Comparison of ENCODE assay signal across 8 mouse cellular contexts in the genomic region with DNA sequence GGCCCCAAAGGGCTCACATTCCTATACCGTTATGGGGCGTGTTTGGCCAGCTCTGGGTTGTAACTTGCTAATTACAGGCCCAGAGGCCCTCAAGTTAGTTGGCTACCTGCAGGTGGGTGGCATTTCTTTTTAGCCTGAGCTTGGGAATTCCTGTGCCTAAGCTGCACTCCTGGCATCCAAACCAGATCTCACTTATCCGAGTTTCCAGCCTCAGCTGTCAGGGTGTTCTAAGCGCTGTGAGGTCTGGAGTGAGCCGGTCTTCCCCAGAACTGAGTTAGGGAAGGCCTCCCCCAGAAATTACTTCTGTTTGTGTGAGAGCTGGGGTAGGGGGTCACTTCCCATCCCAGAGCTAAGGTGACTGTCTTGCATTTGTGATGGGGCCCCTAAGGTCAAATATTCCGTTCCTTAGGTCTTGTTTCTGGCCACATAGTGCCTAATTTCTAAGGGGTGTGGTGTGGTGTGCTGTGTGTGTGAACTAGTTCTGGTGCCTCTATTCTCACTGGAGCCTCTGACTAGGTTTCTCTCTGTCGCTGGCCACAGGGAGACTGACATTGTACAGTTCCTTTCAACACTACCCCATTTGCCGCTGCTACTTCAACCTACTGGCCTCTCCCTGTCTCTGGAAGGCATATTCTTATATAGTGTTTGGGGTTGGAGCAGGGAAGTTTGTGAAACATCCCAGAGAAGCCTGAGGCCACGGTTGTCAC. TPM values are rescaled to one million over a fixed set of nuclear protein-coding genes. Genes with fewer than 3 reads are reported as not detected.
DNase-seq lines count a peak whose midpoint lies in the region; ATAC-seq lines count a peak whose summit lies in the region.

No protein-coding gene starts in this region.

- H3K9ac ChIP-seq in kidney, embryonic 15.5 days = peak overlapping the region; percentile 95
- H3K9ac ChIP-seq in hindbrain, embryonic 15.5 days = peak overlapping the region; percentile 88
- peak overlapping the region; percentile 90 for H3K9ac ChIP-seq in midbrain, embryonic 16.5 days (ENCODE audit: low read depth, low read length)

- peaks cover 51% of the 10 kb centered on the region for H3K4me1 ChIP-seq in kidney, embryonic 15.5 days
- H3K4me1 ChIP-seq in hindbrain, embryonic 15.5 days (replicated peaks) = peaks cover 38% of the 10 kb centered on the region
- peaks cover 20% of the 10 kb centered on the region for H3K4me1 ChIP-seq in midbrain, embryonic 16.5 days (ENCODE audit: control insufficient read depth, insufficient read depth, low read length)

- no peaks in the 10 kb centered on the region for H3K9me3 ChIP-seq in kidney, embryonic 15.5 days (replicated peaks)
- no peaks in the 10 kb centered on the region for H3K9me3 ChIP-seq in hindbrain, embryonic 15.5 days
- H3K9me3 ChIP-seq in midbrain, embryonic 16.5 days (replicated peaks; ENCODE audit: control insufficient read depth, low read length, poor library complexity, severe bottlenecking) = no peaks in the 10 kb centered on the region

- H3K36me3 ChIP-seq in kidney, embryonic 15.5 days = peaks cover 14% of the 10 kb centered on the region
- peaks cover 13% of the 10 kb centered on the region for H3K36me3 ChIP-seq in hindbrain, embryonic 15.5 days
- H3K36me3 ChIP-seq in midbrain, embryonic 16.5 days (ENCODE audit: control insufficient read depth, insufficient read depth, low read length) = no peaks in the 10 kb centered on the region

- peak overlapping the region; percentile 80 for H3K4me3 ChIP-seq in kidney, embryonic 15.5 days (replicated peaks)
- peak overlapping the region; percentile 71 for H3K4me3 ChIP-seq in hindbrain, embryonic 15.5 days
- peak overlapping the region; percentile 63 for H3K4me3 ChIP-seq in midbrain, embryonic 16.5 days (ENCODE audit: low read depth, low read length)

- peak overlapping the region; percentile 91 for H3K27ac ChIP-seq in kidney, embryonic 15.5 days
- peak overlapping the region; percentile 88 for H3K27ac ChIP-seq in hindbrain, embryonic 15.5 days (replicated peaks)
- peak overlapping the region; percentile 86 for H3K27ac ChIP-seq in midbrain, embryonic 16.5 days (ENCODE audit: low read length)

- H3K27me3 ChIP-seq in kidney, embryonic 15.5 days = no peaks in the 10 kb centered on the region
- H3K27me3 ChIP-seq in hindbrain, embryonic 15.5 days = no peaks in the 10 kb centered on the region
- H3K27me3 ChIP-seq in midbrain, embryonic 16.5 days (ENCODE audit: control insufficient read depth, insufficient read depth, low read depth, low read length) = no peaks in the 10 kb centered on the region

- WGBS in kidney, embryonic 15.5 days = 13% methylated on average over 9 of the region's 9 CpGs
- 13% methylated on average over 9 of the region's 9 CpGs for WGBS in hindbrain, embryonic 15.5 days
- WGBS in midbrain, embryonic 16.5 days = 13% methylated on average over 9 of the region's 9 CpGs

- peak overlapping the region; percentile 87 for H3K4me2 ChIP-seq in kidney, embryonic 15.5 days
- H3K4me2 ChIP-seq in hindbrain, embryonic 15.5 days = peak overlapping the region; percentile 82
- H3K4me2 ChIP-seq in midbrain, embryonic 16.5 days (ENCODE audit: low read length) = peak overlapping the region; percentile 73

- ATAC-seq in kidney, embryonic 15.5 days (replicated peaks; ENCODE audit: low FRiP score) = no peak
- ATAC-seq in hindbrain, embryonic 15.5 days (ENCODE audit: low FRiP score, low read depth) = no peak
- peak; percentile 0; the same call in 1 of the 2 replicates for ATAC-seq in midbrain, embryonic 16.5 days
- no peak for ATAC-seq in activated CD4-positive, CD25-positive, alpha-beta regulatory T cell, adult 4 months

- no peak for DNase-seq in kidney, postnatal 14 days
- peak; percentile 51 for DNase-seq in c-Kit-positive CD71-positive TER-119-negative erythroid progenitor cells, embryonic 14.5 days (ENCODE audit: low read depth)
- DNase-seq in right cerebral cortex, adult 2 months (ENCODE audit: low spot score in 2 of 2) = no peak
- no peak for DNase-seq in cerebellum, adult 9-11 months

RNA-seq across cellular contexts. Expression of a gene that starts 1.4 kb away (rescaled TPM):
- polyA plus RNA-seq in kidney, embryonic 15.5 days (2015; fragmentation: Nextera tagmentation; extraction: Ambion mirVana) = 169 and 181 TPM in 2 replicates
- polyA plus RNA-seq in hindbrain, embryonic 15.5 days (2015; fragmentation: Nextera tagmentation; extraction: Ambion mirVana) = 92.7 and 101 TPM in 2 replicates
- polyA plus RNA-seq in midbrain, embryonic 16.5 days (2015; fragmentation: Nextera tagmentation; extraction: Ambion mirVana) = 89.6 and 101 TPM in 2 replicates
- 100 to 1,000 TPM; 139 to 172 TPM for polyA plus RNA-seq in activated CD4-positive, CD25-positive, alpha-beta regulatory T cell, adult 4 months (2017; shearing (Covaris generic))

RNA-seq across cellular contexts. Expression of a gene that starts 9.0 kb away (rescaled TPM):
- polyA plus RNA-seq in kidney, embryonic 15.5 days (2015; fragmentation: Nextera tagmentation; extraction: Ambion mirVana) = 6.2 and 6.5 TPM in 2 replicates
- 0.47 and 0.72 TPM in 2 replicates for polyA plus RNA-seq in hindbrain, embryonic 15.5 days (2015; fragmentation: Nextera tagmentation; extraction: Ambion mirVana)
- 0.23 and 0.34 TPM in 2 replicates for polyA plus RNA-seq in midbrain, embryonic 16.5 days (2015; fragmentation: Nextera tagmentation; extraction: Ambion mirVana)
- polyA plus RNA-seq in activated CD4-positive, CD25-positive, alpha-beta regulatory T cell, adult 4 months (2017; shearing (Covaris generic)) = under 1 TPM in 1 of 2 experiments, not detected in 1; 0.83 TPM

RNA-seq across cellular contexts. Expression of a gene that starts 34.1 kb away (rescaled TPM):
- 21.6 and 22.5 TPM in 2 replicates for polyA plus RNA-seq in kidney, embryonic 15.5 days (2015; fragmentation: Nextera tagmentation; extraction: Ambion mirVana)
- 66.5 and 69.9 TPM in 2 replicates for polyA plus RNA-seq in hindbrain, embryonic 15.5 days (2015; fragmentation: Nextera tagmentation; extraction: Ambion mirVana)
- 81.4 and 84.3 TPM in 2 replicates for polyA plus RNA-seq in midbrain, embryonic 16.5 days (2015; fragmentation: Nextera tagmentation; extraction: Ambion mirVana)
- 1 to 10 TPM; 6.3 to 9.7 TPM for polyA plus RNA-seq in activated CD4-positive, CD25-positive, alpha-beta regulatory T cell, adult 4 months (2017; shearing (Covaris generic))

RNA-seq across cellular contexts. Expression of a gene that starts 34.9 kb away (rescaled TPM):
- 39.2 and 46.2 TPM in 2 replicates for polyA plus RNA-seq in kidney, embryonic 15.5 days (2015; fragmentation: Nextera tagmentation; extraction: Ambion mirVana)
- polyA plus RNA-seq in hindbrain, embryonic 15.5 days (2015; fragmentation: Nextera tagmentation; extraction: Ambion mirVana) = 34.5 and 36.6 TPM in 2 replicates
- 42.3 and 42.5 TPM in 2 replicates for polyA plus RNA-seq in midbrain, embryonic 16.5 days (2015; fragmentation: Nextera tagmentation; extraction: Ambion mirVana)
- polyA plus RNA-seq in activated CD4-positive, CD25-positive, alpha-beta regulatory T cell, adult 4 months (2017; shearing (Covaris generic)) = 10 to 100 TPM; 19.3 to 21.6 TPM

RNA-seq across cellular contexts. Expression of a gene that starts 41.0 kb away (rescaled TPM):
- polyA plus RNA-seq in kidney, embryonic 15.5 days (2015; fragmentation: Nextera tagmentation; extraction: Ambion mirVana) = 42.6 and 45.2 TPM in 2 replicates
- polyA plus RNA-seq in hindbrain, embryonic 15.5 days (2015; fragmentation: Nextera tagmentation; extraction: Ambion mirVana) = 39.3 and 42.7 TPM in 2 replicates
- polyA plus RNA-seq in midbrain, embryonic 16.5 days (2015; fragmentation: Nextera tagmentation; extraction: Ambion mirVana) = 42.3 and 43.3 TPM in 2 replicates
- polyA plus RNA-seq in activated CD4-positive, CD25-positive, alpha-beta regulatory T cell, adult 4 months (2017; shearing (Covaris generic)) = 10 to 100 TPM; 16.9 to 25.5 TPM
